Mouse (Mus musculus) small intestine, adult 2 months (tissue): ENCODE measurements around the gene 1700029H14Rik. TPM values are rescaled to one million over a fixed set of nuclear protein-coding genes. Genes with fewer than 3 reads are reported as not detected.

Experiments
- H3K27ac ChIP-seq: fragments of 200-500 bp; 2 replicates; pipeline ENCODE4 v1.5.1; 2012; ENCODE audit warnings: low read depth, low read length, control low read depth, inconsistent platforms; ENCODE audit not compliant: insufficient read depth
- H3K27me3 ChIP-seq: fragments of 200-500 bp; 2 replicates; pipeline ENCODE4 v1.6.1; 2012; ENCODE audit warnings: mild to moderate bottlenecking, moderate library complexity, low read length, inconsistent platforms; ENCODE audit not compliant: control insufficient read depth, insufficient read depth
- H3K36me3 ChIP-seq: fragments of 200-500 bp; 2 replicates; pipeline ENCODE4 v1.6.1; 2012; ENCODE audit warnings: mild to moderate bottlenecking, low read length, control low read depth, inconsistent platforms; ENCODE audit not compliant: control insufficient read depth, insufficient read depth
- H3K4me1 ChIP-seq: fragments of 200-500 bp; 2 replicates; pipeline ENCODE4 v1.6.1; 2012; ENCODE audit warnings: low read length, inconsistent platforms, mixed read lengths; ENCODE audit not compliant: control insufficient read depth, insufficient read depth, insufficient read length
- H3K4me3 ChIP-seq: fragments of 200-500 bp; 2 replicates; pipeline ENCODE4 v1.5.1; 2012; ENCODE audit warnings: low read depth, mild to moderate bottlenecking, control low read depth, inconsistent platforms, low read length, moderate library complexity
- CTCF ChIP-seq: fragments of 200-500 bp; IDR thresholded peaks from 2 replicates; pipeline ENCODE4 v1.5.1; 2012; ENCODE audit warnings: low read depth, mild to moderate bottlenecking, control low read depth, inconsistent platforms, low read length, moderate library complexity, mixed read lengths; ENCODE audit not compliant: insufficient replicate concordance, insufficient read length; ENCODE audit errors: extremely low read depth
- POLR2A ChIP-seq: fragments of 200-500 bp; IDR thresholded peaks from 2 replicates; pipeline ENCODE4 v1.6.1; 2012; ENCODE audit warnings: low read depth, mild to moderate bottlenecking, control low read depth, inconsistent platforms, low read length, moderate library complexity
- WGBS: fragments of 180-500 bp; shearing (Covaris S2); methylation state at CpG from one replicate; pipeline ENCODE4 v1.1.7; 2018; 5-methylcytosine and 5-hydroxymethylcytosine counted together
- polyA plus RNA-seq: library from polyadenylated mRNA; depleted of rRNA; stranded (reverse); fragments of >200 nt; gene quantifications from 2 replicates; pipeline ENCODE4 v1.2.3, GENCODE M21; 2012

1700029H14Rik gene
- polyA plus RNA-seq, 1 experiment, result not detected

DNA sequence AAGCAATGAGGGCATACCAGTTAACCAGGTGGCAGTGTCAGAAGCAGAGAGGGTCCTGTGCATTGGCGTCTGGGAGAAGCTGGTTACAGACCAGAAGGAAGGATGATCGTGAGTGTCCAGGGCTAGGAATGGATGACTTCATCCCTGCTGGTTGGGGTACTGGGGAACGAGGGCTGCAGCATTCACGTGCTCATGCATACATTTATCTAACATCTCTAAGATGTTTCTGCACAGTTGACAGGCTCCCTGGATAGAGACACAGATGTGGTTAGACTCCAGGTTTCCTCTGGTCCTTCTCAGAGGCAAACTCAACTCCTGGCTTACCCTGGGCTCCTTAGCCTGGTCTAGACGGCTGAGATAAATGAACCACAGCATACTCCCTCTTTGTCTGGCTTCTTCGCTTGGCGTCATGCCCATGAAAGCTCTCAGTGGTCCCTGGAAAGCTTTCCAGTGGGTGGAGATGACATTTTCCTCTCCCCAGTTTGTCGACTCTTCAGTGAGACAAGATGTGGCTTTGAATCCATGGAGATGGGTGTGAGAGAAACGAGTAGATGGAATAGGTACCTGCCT, 30.6 kb downstream of the 1700029H14Rik start:
- 57% methylated on average over 9 of the region's 9 CpGs for WGBS
- TF ChIP-seq POLR2A (no peak), CTCF (no peak)
- no peak overlapping the region for H3K4me3 ChIP-seq
- H3K36me3 ChIP-seq, result no peaks in the 10 kb centered on the region
- H3K4me1 ChIP-seq, result peaks cover 35% of the 10 kb centered on the region
- peak overlapping the region; percentile 38 for H3K27ac ChIP-seq
- no peaks in the 10 kb centered on the region for H3K27me3 ChIP-seq

DNA sequence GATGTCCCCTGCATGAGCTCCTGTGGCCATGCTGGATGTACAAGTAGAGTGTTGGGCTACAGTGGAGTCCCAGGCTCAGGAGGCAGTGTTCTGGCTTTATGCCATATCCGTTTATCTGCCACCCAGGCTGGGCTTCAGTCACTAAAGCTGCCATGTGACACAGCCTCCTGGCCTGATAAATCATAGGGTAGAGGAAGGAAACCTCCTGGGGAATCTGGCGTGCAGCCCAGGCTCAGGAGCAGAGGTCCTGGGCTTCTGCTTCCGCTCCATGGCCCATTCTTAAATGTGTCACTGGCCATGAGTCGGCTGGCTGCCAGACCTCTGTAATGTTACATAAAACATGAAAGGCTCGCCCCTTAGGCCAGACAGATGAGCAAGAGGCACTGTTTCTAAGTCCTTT, 31.3 kb downstream of the 1700029H14Rik start:
- Histone ChIP-seq H3K4me1 (peaks cover 35% of the 10 kb centered on the region), H3K27ac (peak overlapping the region; percentile 38), H3K4me3 (no peak overlapping the region), H3K36me3 (no peaks in the 10 kb centered on the region), H3K27me3 (no peaks in the 10 kb centered on the region)
- TF ChIP-seq CTCF, result no peak
- no peak for TF ChIP-seq POLR2A
- WGBS, result 1% methylated on average over 5 of the region's 5 CpGs

DNA sequence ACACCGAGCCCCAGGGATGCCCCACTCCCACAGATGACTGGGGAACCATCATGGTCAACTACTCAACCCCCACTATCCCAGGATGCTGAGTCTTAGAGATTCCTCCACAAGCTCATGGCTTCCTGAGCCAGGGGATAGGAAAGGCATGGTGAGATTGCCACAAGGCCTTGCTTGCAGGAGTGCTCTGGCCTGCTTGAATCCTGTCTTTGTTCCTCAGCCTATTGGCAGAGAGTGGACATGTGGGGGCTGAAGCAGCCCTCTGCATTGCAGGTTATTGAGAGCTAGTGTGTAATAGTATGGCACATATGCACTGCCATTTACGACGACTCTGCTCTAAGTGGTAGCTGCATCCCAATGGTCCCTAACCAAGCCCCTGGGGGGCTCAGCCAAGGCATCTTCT, 31.9 kb downstream of the 1700029H14Rik start:
- peak overlapping the region; percentile 24; the same call in 1 of the 2 replicates for H3K27ac ChIP-seq

DNA sequence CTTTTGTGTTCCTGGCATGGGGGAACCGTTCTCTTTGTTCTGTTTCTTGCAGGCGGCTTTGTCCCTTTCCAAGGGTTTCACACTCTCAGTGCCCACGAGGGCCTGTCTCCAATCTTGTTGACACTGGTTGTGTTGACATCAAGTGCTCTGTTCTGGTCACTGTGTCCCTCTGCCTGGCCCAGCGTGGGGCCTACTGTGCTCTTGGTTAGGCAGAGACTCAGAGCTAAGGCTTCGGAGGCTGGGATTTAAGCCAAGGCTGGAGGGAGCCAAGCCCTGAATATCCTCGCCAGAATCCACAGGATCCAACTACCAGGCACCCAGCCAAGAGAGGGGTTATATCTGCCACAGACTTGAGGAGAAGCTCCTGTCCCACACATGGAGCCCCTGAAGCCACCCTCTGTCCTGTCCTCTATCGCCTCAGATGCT, 32.4 kb downstream of the 1700029H14Rik start:
- H3K27me3 ChIP-seq, result no peaks in the 10 kb centered on the region
- no peaks in the 10 kb centered on the region for H3K36me3 ChIP-seq
- peaks cover 35% of the 10 kb centered on the region for H3K4me1 ChIP-seq
- no peak overlapping the region for H3K4me3 ChIP-seq
- 44% methylated on average over 7 of the region's 7 CpGs for WGBS
- peak overlapping the region; percentile 51; the same call in 1 of the 2 replicates for H3K27ac ChIP-seq
- TF ChIP-seq CTCF (no peak), POLR2A (no peak)

More for the DNA sequence above, 31.9 kb downstream of the 1700029H14Rik start:
- TF ChIP-seq CTCF (no peak), POLR2A (no peak)
- Histone ChIP-seq H3K36me3 (no peaks in the 10 kb centered on the region), H3K27me3 (no peaks in the 10 kb centered on the region), H3K4me1 (peaks cover 35% of the 10 kb centered on the region), H3K4me3 (no peak overlapping the region)
- 53% methylated on average over 3 of the region's 3 CpGs for WGBS

DNA sequence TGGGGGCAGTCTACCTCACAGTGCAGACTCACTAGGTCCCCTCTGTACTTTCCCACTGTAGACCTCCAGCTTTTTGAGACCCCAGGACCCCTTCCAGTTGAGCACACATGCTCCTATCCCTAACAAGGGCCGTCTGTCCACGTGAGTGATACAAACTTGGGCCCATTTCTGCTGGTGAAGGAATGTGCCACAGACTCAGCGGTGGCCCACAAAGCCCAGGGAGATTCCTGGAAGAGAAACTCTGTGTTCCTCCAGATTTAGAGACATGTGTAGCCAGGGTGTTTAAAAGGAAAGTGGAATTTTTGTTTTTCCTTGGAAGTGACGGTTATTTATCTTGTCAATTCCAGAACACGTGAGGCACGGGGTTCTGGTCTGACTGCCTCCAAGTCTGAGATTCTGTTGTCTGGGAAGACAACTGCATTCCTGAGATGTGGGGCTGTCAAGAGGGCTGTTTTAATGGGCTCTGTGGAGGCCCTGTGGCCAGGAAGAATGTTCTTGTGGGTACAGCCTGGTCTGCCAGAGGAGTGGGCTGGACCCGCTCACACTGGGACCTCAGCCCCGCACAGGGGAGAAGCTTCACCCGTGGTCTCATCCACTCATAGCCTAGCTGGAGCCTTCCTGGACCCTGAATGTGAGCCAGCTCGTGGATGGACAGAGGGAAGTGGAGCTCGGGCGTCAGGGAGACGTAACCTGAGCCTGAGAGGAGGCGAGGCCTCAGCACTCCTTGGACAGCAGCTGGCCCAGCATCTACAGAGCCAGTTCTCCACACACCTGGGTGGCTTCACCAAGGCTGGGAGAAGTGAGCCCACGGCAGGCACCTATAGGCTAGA, 33.0 kb downstream of the 1700029H14Rik start:
- Histone ChIP-seq H3K4me1 (peaks cover 37% of the 10 kb centered on the region), H3K27me3 (no peaks in the 10 kb centered on the region), H3K36me3 (no peaks in the 10 kb centered on the region), H3K4me3 (no peak overlapping the region), H3K27ac (peak overlapping the region; percentile 51)
- 67% methylated on average over 15 of the region's 15 CpGs for WGBS
- TF ChIP-seq CTCF (no peak), POLR2A (no peak)

DNA sequence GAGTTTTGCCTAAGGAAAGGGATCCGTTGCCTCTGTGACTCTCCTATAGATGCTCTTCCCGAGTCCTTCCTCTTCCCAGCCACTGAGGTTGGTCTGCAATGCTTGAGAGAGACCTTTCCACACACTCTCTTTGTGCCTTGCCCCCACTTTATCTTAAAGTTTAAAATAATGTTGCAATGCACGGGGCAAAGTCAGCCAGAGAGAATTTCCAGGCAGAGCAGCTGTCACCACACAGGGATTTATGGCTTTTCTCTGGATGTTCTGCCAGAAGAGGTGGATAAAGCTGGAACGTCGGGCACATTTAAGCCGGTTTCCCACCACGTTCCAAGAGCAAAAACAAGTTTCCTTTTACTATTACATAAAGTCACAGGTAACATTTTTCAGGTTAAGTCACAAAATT, 40.9 kb downstream of the 1700029H14Rik start:
- 15% methylated on average over 7 of the region's 7 CpGs for WGBS
- Histone ChIP-seq H3K36me3 (no peaks in the 10 kb centered on the region), H3K27ac (no peak overlapping the region), H3K27me3 (no peaks in the 10 kb centered on the region), H3K4me3 (no peak overlapping the region), H3K4me1 (peaks cover 11% of the 10 kb centered on the region; the same call in 1 of the 2 replicates)
- TF ChIP-seq POLR2A (no peak), CTCF (no peak)

DNA sequence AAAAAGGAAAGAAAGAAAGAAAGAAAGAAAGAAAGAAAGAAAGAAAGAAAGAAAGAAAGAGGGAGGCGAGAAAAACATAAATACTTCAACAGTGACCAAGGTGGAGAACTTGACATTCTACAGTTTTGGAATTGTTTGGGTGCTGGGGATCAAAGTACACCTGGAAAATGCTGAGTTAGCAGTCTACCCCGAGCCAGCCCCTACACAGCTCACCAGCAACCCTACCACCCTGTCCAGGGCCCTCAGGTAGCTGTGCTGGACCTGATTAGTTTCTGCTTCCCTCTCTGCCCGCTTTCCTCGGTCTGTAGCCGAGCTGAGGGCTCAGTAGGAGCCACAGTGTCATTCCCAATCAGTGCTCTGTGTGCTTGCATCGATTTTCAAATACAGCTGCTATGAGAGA, 41.9 kb downstream of the 1700029H14Rik start:
- H3K4me1 ChIP-seq, result peaks cover 20% of the 10 kb centered on the region; the same call in 1 of the 2 replicates
- H3K27ac ChIP-seq, result no peak overlapping the region
- H3K4me3 ChIP-seq, result no peak overlapping the region
- 28% methylated on average over 6 of the region's 6 CpGs for WGBS
- no peak for TF ChIP-seq CTCF
- no peak for TF ChIP-seq POLR2A
- no peaks in the 10 kb centered on the region for H3K36me3 ChIP-seq
- H3K27me3 ChIP-seq, result no peaks in the 10 kb centered on the region
